Mouse (Mus musculus): ENCODE data around the gene Gse1.

Gse1 gene

GRCm38 (mm10) chr8:120510035-120510416 is 281.8 kb downstream of the Gse1 start:
- peak; percentile 35 for DNase-seq (ENCODE audit: extremely low spot score, low spot score)

- DNase-seq (ENCODE audit: extremely low spot score, low spot score) = no peak
Measured at GRCm38 (mm10) chr8:120510863-120511457, 282.7 kb downstream of the Gse1 start.

- DNase-seq (ENCODE audit: extremely low spot score, low spot score) = no peak
Measured at GRCm38 (mm10) chr8:120511737-120512136, 283.5 kb downstream of the Gse1 start.

- DNase-seq (ENCODE audit: extremely low spot score, low spot score) = no peak
Measured at GRCm38 (mm10) chr8:120512326-120512725, 284.1 kb downstream of the Gse1 start.

- DNase-seq (ENCODE audit: extremely low spot score, low spot score) = no peak
Measured at GRCm38 (mm10) chr8:120513145-120513544, 284.9 kb downstream of the Gse1 start.

GRCm38 (mm10) chr8:120513638-120514461 is 285.6 kb downstream of the Gse1 start:
- no peak for DNase-seq (ENCODE audit: extremely low spot score, low spot score)

GRCm38 (mm10) chr8:120515214-120515613 is 287.0 kb downstream of the Gse1 start:
- DNase-seq (ENCODE audit: extremely low spot score, low spot score) = no peak

GRCm38 (mm10) chr8:120515650-120516049 is 287.4 kb downstream of the Gse1 start:
- DNase-seq (ENCODE audit: extremely low spot score, low spot score) = no peak

GRCm38 (mm10) chr8:120516182-120516755 is 288.0 kb downstream of the Gse1 start:
- DNase-seq (ENCODE audit: extremely low spot score, low spot score) = peak; percentile 76

- DNase-seq (ENCODE audit: extremely low spot score, low spot score) = peak; percentile 43
Measured at GRCm38 (mm10) chr8:120517666-120518410, 289.6 kb downstream of the Gse1 start.

GRCm38 (mm10) chr8:120518736-120519534 is 290.7 kb downstream of the Gse1 start:
- DNase-seq (ENCODE audit: extremely low spot score, low spot score) = no peak

GRCm38 (mm10) chr8:120520287-120520686 is 292.0 kb downstream of the Gse1 start:
- DNase-seq (ENCODE audit: extremely low spot score, low spot score) = no peak

- DNase-seq (ENCODE audit: extremely low spot score, low spot score) = peak; percentile 59
Measured at GRCm38 (mm10) chr8:120520707-120521590, 292.7 kb downstream of the Gse1 start.

- DNase-seq (ENCODE audit: extremely low spot score, low spot score) = no peak
Measured at GRCm38 (mm10) chr8:120521591-120521965, 293.3 kb downstream of the Gse1 start.

- DNase-seq (ENCODE audit: extremely low spot score, low spot score) = no peak
Measured at GRCm38 (mm10) chr8:120523641-120524040, 295.4 kb downstream of the Gse1 start.

- DNase-seq (ENCODE audit: extremely low spot score, low spot score) = no peak
Measured at GRCm38 (mm10) chr8:120525135-120525534, 296.9 kb downstream of the Gse1 start.

GRCm38 (mm10) chr8:120525832-120526231 is 297.6 kb downstream of the Gse1 start:
- DNase-seq (ENCODE audit: extremely low spot score, low spot score) = no peak

- no peak for DNase-seq (ENCODE audit: extremely low spot score, low spot score)
Measured at GRCm38 (mm10) chr8:120526577-120526976, 298.3 kb downstream of the Gse1 start.

GRCm38 (mm10) chr8:120528332-120528731 is 300.1 kb downstream of the Gse1 start:
- no peak for DNase-seq (ENCODE audit: extremely low spot score, low spot score)

GRCm38 (mm10) chr8:120529226-120529625 is 301.0 kb downstream of the Gse1 start:
- DNase-seq (ENCODE audit: extremely low spot score, low spot score) = no peak

Measured in neural tube, embryonic 10.5 days (tissue).